Mouse (Mus musculus) hindbrain, embryonic 12.5 days (tissue): ENCODE data around the gene Kif1bp. TPM values are rescaled to one million over a fixed set of nuclear protein-coding genes. Genes with fewer than 3 reads are reported as not detected.

Source experiments
- ATAC-seq: fragments of 200-750 bp; cut with Nextera tagmentation; 2 replicates; pipeline ENCODE4 v1.8.0; 2017; ENCODE audit warnings: moderate TSS enrichment; ENCODE audit not compliant: low FRiP score
- H3K27ac ChIP-seq: fragments of 300-500 bp; sonication (generic); 2 replicates; pipeline ENCODE4 v1.5.1; 2016; ENCODE audit warnings: mild to moderate bottlenecking
- H3K27me3 ChIP-seq: fragments of 300-500 bp; sonication (generic); 2 replicates; pipeline ENCODE4 v1.6.1; 2016; ENCODE audit warnings: mild to moderate bottlenecking
- H3K36me3 ChIP-seq: fragments of 300-500 bp; sonication (generic); 2 replicates; pipeline ENCODE4 v1.6.1; 2016; ENCODE audit warnings: mild to moderate bottlenecking
- H3K4me1 ChIP-seq: fragments of 300-500 bp; sonication (generic); 2 replicates; pipeline ENCODE4 v1.6.1; 2016
- H3K4me2 ChIP-seq: fragments of 300-500 bp; sonication (generic); replicated peaks from 2 replicates; pipeline ENCODE4 v1.6.1; 2016; ENCODE audit warnings: mild to moderate bottlenecking
- H3K4me3 ChIP-seq: fragments of 300-500 bp; sonication (generic); 2 replicates; pipeline ENCODE4 v1.5.1; 2016; ENCODE audit warnings: mild to moderate bottlenecking
- H3K9ac ChIP-seq: fragments of 300-500 bp; sonication (generic); 2 replicates; pipeline ENCODE4 v1.6.1; 2016; ENCODE audit warnings: mild to moderate bottlenecking, moderate library complexity
- H3K9me3 ChIP-seq: fragments of 300-500 bp; sonication (generic); replicated peaks from 2 replicates; pipeline ENCODE4 v1.6.1; 2016; ENCODE audit warnings: mild to moderate bottlenecking
- WGBS: fragments of 180-500 bp; shearing (Covaris S2); methylation state at CpG from one replicate; pipeline ENCODE4 v1.1.7; 2016; 5-methylcytosine and 5-hydroxymethylcytosine counted together
- polyA plus RNA-seq: library from polyadenylated mRNA; unstranded; fragments of >200 nt; fragmentation: Nextera tagmentation; extraction: Ambion mirVana; gene quantifications from 2 replicates; pipeline ENCODE4 v1.2.1, GENCODE M21; 2016

The Kif1bp gene
- polyA plus RNA-seq, 1 experiment from 2014 or later = 74.3 TPM

DNA sequence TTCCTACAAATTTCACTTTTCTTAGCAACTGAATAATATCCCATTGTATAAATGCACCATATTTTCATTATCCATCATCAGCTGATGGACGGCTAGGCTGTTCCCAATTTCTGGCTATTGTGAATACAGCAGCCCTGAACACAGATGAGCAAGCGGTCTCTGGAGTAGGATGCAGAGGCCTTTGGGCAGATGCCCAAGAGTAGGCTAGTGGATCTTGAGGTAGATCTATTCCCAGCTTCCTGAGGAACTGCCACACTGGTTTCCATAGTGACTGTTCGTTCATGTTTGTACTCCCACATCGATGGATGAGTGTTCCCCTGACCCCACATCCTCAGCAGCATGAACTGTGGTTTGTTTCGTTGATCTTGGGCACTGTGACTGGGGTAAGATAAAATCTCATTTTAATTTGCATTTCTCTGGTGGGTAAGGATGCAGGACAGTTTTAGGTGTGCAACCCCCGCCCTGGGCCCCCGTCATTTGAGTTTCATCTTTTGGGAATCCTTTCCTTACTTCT is 27.4 kb downstream of the Kif1bp start:
- Histone ChIP-seq H3K9ac (no peak overlapping the region), H3K27ac (no peak overlapping the region), H3K4me2 (no peak overlapping the region), H3K4me3 (no peak overlapping the region), H3K4me1 (no peaks in the 10 kb centered on the region), H3K27me3 (no peaks in the 10 kb centered on the region), H3K9me3 (no peaks in the 10 kb centered on the region), H3K36me3 (peaks cover under 1% of the 10 kb centered on the region; the same call in 1 of the 2 replicates)
- 79% methylated on average over 7 of the region's 7 CpGs for WGBS
- no peak for ATAC-seq

DNA sequence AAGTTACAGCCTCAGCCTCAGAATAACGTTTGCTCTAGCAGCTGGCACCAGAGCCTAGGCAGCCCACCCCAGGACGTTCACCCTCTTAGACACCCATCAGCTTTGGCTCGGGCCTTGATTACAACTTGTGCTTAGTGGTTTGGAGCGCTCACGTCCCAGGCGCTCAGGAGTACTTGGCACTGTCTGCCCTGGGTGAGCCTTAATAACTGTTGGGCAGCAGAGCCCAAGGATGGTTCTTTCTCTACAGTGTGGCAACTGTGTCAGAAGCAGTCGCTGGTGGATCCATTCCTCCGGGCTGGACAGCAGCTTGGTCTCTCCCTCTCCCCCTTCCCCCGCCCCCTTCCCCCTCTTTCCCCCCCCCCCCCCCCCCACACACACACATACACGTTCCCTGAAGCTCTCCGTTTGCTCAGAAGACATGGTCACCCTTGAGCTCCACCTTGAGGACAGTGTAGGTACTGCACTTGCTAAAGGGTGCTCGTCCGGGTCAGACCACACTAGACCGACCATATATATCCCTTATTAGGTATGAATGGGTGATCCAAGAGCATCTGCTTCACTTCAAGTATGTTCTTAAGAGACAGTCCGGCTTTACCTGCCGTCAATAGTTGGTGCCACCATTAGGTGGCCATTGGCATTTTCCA is 28.6 kb downstream of the Kif1bp start:
- H3K4me3 ChIP-seq = no peak overlapping the region
- no peaks in the 10 kb centered on the region for H3K36me3 ChIP-seq
- H3K4me1 ChIP-seq = no peaks in the 10 kb centered on the region
- 36% methylated on average over 14 of the region's 16 CpGs for whole genome bisulfite sequencing
- no peaks in the 10 kb centered on the region for H3K27me3 ChIP-seq
- ATAC-seq = no peak
- H3K27ac ChIP-seq = no peak overlapping the region
- no peaks in the 10 kb centered on the region for H3K9me3 ChIP-seq
- H3K4me2 ChIP-seq = no peak overlapping the region
- H3K9ac ChIP-seq = no peak overlapping the region

- Histone ChIP-seq H3K4me1 (no peaks in the 10 kb centered on the region), H3K27me3 (no peaks in the 10 kb centered on the region), H3K9me3 (no peaks in the 10 kb centered on the region), H3K9ac (no peak overlapping the region), H3K27ac (no peak overlapping the region), H3K36me3 (no peaks in the 10 kb centered on the region), H3K4me2 (no peak overlapping the region), H3K4me3 (no peak overlapping the region)
- no peak for ATAC-seq
- WGBS = 82% methylated on average over 10 of the region's 10 CpGs
Observed at GRCm38 (mm10) chr10:62546441-62546840, 31.8 kb downstream of the Kif1bp start.

GRCm38 (mm10) chr10:62545759-62546158 is 32.5 kb downstream of the Kif1bp start:
- Histone ChIP-seq H3K9ac (no peak overlapping the region), H3K4me1 (no peaks in the 10 kb centered on the region), H3K36me3 (no peaks in the 10 kb centered on the region), H3K27me3 (no peaks in the 10 kb centered on the region), H3K27ac (no peak overlapping the region), H3K9me3 (no peaks in the 10 kb centered on the region), H3K4me2 (no peak overlapping the region), H3K4me3 (no peak overlapping the region)
- ATAC-seq = no peak

- Histone ChIP-seq H3K4me3 (no peak overlapping the region), H3K4me1 (no peaks in the 10 kb centered on the region)
- WGBS = 87% methylated on average over 4 of the region's 4 CpGs
Observed at GRCm38 (mm10) chr10:62544316-62544715, 33.9 kb downstream of the Kif1bp start.

DNA sequence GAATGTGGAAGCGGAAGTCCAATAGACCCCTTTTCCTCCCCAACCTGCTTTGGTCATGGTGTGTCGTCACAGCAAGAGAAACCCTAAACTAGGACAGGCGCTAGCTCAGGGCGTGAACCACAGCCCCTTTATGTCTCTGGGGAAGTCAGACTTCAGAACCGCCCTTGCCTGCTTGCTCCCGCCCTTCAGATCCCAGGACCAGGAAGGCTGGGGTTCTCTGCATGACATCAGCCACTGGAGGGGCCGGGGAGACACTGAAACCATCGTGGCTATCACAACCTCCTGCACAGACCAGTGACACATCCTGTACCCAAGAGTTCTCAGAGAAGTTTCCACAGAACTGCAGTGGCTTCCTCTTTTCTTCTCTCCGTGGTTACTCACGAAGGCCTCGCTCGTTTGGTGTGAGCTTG is 34.9 kb downstream of the Kif1bp start:
- H3K9ac ChIP-seq = no peak overlapping the region
- ATAC-seq = no peak
- no peaks in the 10 kb centered on the region for H3K27me3 ChIP-seq
- H3K4me3 ChIP-seq = no peak overlapping the region
- H3K4me1 ChIP-seq = no peaks in the 10 kb centered on the region
- no peaks in the 10 kb centered on the region for H3K9me3 ChIP-seq
- H3K4me2 ChIP-seq = no peak overlapping the region
- H3K36me3 ChIP-seq = no peaks in the 10 kb centered on the region
- H3K27ac ChIP-seq = no peak overlapping the region
- 80% methylated on average over 12 of the region's 12 CpGs for WGBS

More at GRCm38 (mm10) chr10:62544316-62544715, 33.9 kb downstream of the Kif1bp start:
- Histone ChIP-seq H3K27me3 (no peaks in the 10 kb centered on the region), H3K27ac (no peak overlapping the region), H3K9me3 (no peaks in the 10 kb centered on the region), H3K9ac (no peak overlapping the region), H3K4me2 (no peak overlapping the region), H3K36me3 (no peaks in the 10 kb centered on the region)
- no peak for ATAC-seq

DNA sequence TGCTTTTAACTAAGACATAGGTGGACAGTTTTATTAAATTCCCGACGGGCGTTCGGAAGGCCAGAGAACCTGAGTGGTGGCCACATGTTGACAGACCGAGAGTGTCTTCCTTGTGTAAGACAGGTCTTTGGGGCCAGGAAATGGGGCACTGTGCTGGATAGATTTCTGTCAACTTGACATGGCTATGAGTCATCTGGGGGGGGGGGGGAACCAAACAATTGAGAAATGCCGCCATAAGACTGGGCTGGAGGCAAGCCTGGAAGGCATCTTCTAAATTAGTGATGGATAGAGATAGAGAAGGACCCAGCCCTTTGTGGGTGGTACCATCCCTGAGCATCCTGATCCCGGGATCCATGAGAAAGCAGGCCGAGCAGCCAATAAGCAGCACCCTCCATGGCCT is 35.3 kb downstream of the Kif1bp start:
- ATAC-seq = no peak
- WGBS = 97% methylated on average over 8 of the region's 8 CpGs
- no peaks in the 10 kb centered on the region for H3K9me3 ChIP-seq

DNA sequence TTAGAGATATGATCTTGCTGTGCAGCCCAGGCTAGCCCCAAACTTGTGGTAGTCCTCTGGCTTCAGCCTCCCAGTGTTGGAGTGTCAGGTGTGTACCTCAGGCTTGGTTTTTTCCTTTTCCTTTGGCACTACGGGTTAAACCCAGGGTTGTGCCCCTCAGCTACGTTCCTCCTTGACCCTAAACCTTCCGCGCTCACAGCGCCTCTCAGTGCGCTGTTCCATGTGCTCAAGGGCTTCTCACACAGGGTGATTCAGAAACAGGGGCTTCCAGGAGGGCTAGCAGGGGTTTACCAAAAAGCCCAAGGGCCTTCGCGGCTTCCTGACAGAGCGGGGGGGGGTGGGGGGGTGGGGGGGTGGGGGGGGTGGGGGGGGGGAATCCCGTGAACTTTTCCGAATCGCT is 35.8 kb downstream of the Kif1bp start:
- H3K4me2 ChIP-seq = no peak overlapping the region
- H3K36me3 ChIP-seq = no peaks in the 10 kb centered on the region
- H3K27ac ChIP-seq = no peak overlapping the region
- H3K27me3 ChIP-seq = no peaks in the 10 kb centered on the region
- H3K4me3 ChIP-seq = no peak overlapping the region
- H3K4me1 ChIP-seq = no peaks in the 10 kb centered on the region
- no peaks in the 10 kb centered on the region for H3K9me3 ChIP-seq
- H3K9ac ChIP-seq = no peak overlapping the region
- 92% methylated on average over 12 of the region's 12 CpGs for WGBS
- ATAC-seq = no peak

More for the DNA sequence above, 35.3 kb downstream of the Kif1bp start:
- Histone ChIP-seq H3K27ac (no peak overlapping the region), H3K4me3 (no peak overlapping the region), H3K4me2 (no peak overlapping the region), H3K9ac (no peak overlapping the region), H3K36me3 (no peaks in the 10 kb centered on the region), H3K27me3 (no peaks in the 10 kb centered on the region), H3K4me1 (no peaks in the 10 kb centered on the region)

GRCm38 (mm10) chr10:62541499-62541898 is 36.8 kb downstream of the Kif1bp start:
- Histone ChIP-seq H3K9me3 (no peaks in the 10 kb centered on the region), H3K27ac (no peak overlapping the region), H3K4me2 (no peak overlapping the region), H3K4me3 (no peak overlapping the region), H3K27me3 (no peaks in the 10 kb centered on the region), H3K4me1 (no peaks in the 10 kb centered on the region), H3K9ac (no peak overlapping the region), H3K36me3 (no peaks in the 10 kb centered on the region)
- 92% methylated on average over 12 of the region's 12 CpGs for WGBS
- no peak for ATAC-seq

GRCm38 (mm10) chr10:62540800-62541199 is 37.5 kb downstream of the Kif1bp start:
- no peak overlapping the region for H3K4me3 ChIP-seq
- no peak overlapping the region for H3K9ac ChIP-seq
- H3K9me3 ChIP-seq = no peaks in the 10 kb centered on the region
- no peaks in the 10 kb centered on the region for H3K4me1 ChIP-seq
- 62% methylated on average over 3 of the region's 3 CpGs for WGBS
- H3K4me2 ChIP-seq = no peak overlapping the region
- H3K27ac ChIP-seq = no peak overlapping the region
- no peaks in the 10 kb centered on the region for H3K36me3 ChIP-seq
- H3K27me3 ChIP-seq = no peaks in the 10 kb centered on the region
- ATAC-seq = no peak

GRCm38 (mm10) chr10:62534509-62534908 is 43.7 kb downstream of the Kif1bp start:
- Histone ChIP-seq H3K9ac (no peak overlapping the region), H3K9me3 (no peaks in the 10 kb centered on the region), H3K27ac (no peak overlapping the region), H3K27me3 (no peaks in the 10 kb centered on the region), H3K4me3 (no peak overlapping the region), H3K4me1 (no peaks in the 10 kb centered on the region), H3K36me3 (no peaks in the 10 kb centered on the region), H3K4me2 (no peak overlapping the region)
- WGBS = 80% methylated on average over 7 of the region's 7 CpGs
- ATAC-seq = no peak

- no peaks in the 10 kb centered on the region for H3K4me1 ChIP-seq
- WGBS = 47% methylated on average over 2 of the region's 2 CpGs
- H3K4me2 ChIP-seq = no peak overlapping the region
- no peak overlapping the region for H3K9ac ChIP-seq
- no peaks in the 10 kb centered on the region for H3K27me3 ChIP-seq
- no peak overlapping the region for H3K4me3 ChIP-seq
- H3K9me3 ChIP-seq = no peaks in the 10 kb centered on the region
- ATAC-seq = no peak
- H3K27ac ChIP-seq = no peak overlapping the region
- H3K36me3 ChIP-seq = no peaks in the 10 kb centered on the region
Observed at GRCm38 (mm10) chr10:62532832-62533231, 45.4 kb downstream of the Kif1bp start.

GRCm38 (mm10) chr10:62530183-62530582 is 48.1 kb downstream of the Kif1bp start:
- Histone ChIP-seq H3K36me3 (no peaks in the 10 kb centered on the region), H3K4me2 (no peak overlapping the region), H3K27ac (no peak overlapping the region), H3K4me3 (no peak overlapping the region), H3K9me3 (no peaks in the 10 kb centered on the region), H3K27me3 (no peaks in the 10 kb centered on the region), H3K9ac (no peak overlapping the region), H3K4me1 (no peaks in the 10 kb centered on the region)
- ATAC-seq = no peak
- WGBS = 87% methylated on average over 9 of the region's 9 CpGs
